In the genomic region with DNA sequence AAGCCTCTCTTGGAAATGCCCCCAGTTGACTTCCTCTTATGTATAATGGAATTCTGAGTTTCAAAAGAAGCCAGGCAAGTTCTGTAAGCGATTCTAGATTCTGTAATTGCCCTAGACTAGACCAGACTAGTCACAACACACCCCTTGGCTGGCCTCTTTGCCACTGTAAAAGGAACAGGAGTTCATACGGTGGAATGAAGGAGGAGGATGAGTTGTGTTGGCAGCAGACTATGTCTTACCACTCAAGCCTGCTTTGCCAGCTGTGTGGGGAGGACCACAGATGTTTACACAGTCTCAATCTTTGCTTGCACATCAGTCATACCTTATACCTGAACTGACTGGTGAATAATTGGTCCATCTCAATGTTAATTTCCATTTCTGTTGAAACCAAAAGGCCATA, we compare ENCODE assay signal across 16 mouse cellular contexts.
"Had no signal": no experiment of that assay in that cellular context is flagged by ENCODE, and none has a peak within 500 bp of the region (broad histone marks: within the 10 kb centered on the region; RNA-seq: fewer than 3 reads in every experiment).

No protein-coding gene starts in this region.

- H3K27ac ChIP-seq: intestine, embryonic 15.5 days; limb, embryonic 12.5 days; liver, embryonic 15.5 days; macrophage; midbrain, embryonic 15.5 days; neural tube, embryonic 13.5 days had no signal

- DNase-seq: kidney, adult 18-20 months; kidney, postnatal 25 days; layer of hippocampus, adult 9-11 months; layer of hippocampus, postnatal 36 days; lung, adult 2 months; thymus, postnatal 36 days had no signal

- ATAC-seq: intestine, embryonic 15.5 days; lung, postnatal 0 days; midbrain, embryonic 15.5 days had no signal

- H3K4me2 ChIP-seq: intestine, embryonic 15.5 days; limb, embryonic 12.5 days; liver, embryonic 11.5 days; liver, embryonic 15.5 days; midbrain, embryonic 11.5 days; midbrain, embryonic 15.5 days; neural tube, embryonic 13.5 days had no signal

- H3K4me1 ChIP-seq: intestine, embryonic 15.5 days; liver, embryonic 15.5 days; megakaryocyte, embryonic 14.5 days; midbrain, embryonic 15.5 days; neural tube, embryonic 13.5 days had no signal

- H3K4me3 ChIP-seq: intestine, embryonic 15.5 days; limb, embryonic 12.5 days; liver, embryonic 15.5 days; megakaryocyte, embryonic 14.5 days; midbrain, embryonic 15.5 days; neural tube, embryonic 13.5 days had no signal

- H3K36me3 ChIP-seq: intestine, embryonic 15.5 days; limb, embryonic 12.5 days; liver, embryonic 15.5 days; midbrain, embryonic 15.5 days; neural tube, embryonic 13.5 days had no signal

- H3K9ac ChIP-seq: intestine, embryonic 15.5 days; limb, embryonic 12.5 days; liver, embryonic 15.5 days; midbrain, embryonic 15.5 days; neural tube, embryonic 13.5 days had no signal

- H3K27me3 ChIP-seq: intestine, embryonic 15.5 days; limb, embryonic 12.5 days; liver, embryonic 15.5 days; megakaryocyte, embryonic 14.5 days; midbrain, embryonic 15.5 days; neural tube, embryonic 13.5 days had no signal

- H3K9me3 ChIP-seq: intestine, embryonic 15.5 days; limb, embryonic 12.5 days; liver, embryonic 15.5 days; megakaryocyte, embryonic 14.5 days; midbrain, embryonic 15.5 days; neural tube, embryonic 13.5 days had no signal
